Mouse (Mus musculus) adrenal gland, postnatal 14 days (tissue): ENCODE results near the gene Tmem178b. TPM values are rescaled to one million over a fixed set of nuclear protein-coding genes. Genes with fewer than 3 reads are reported as not detected.

Experiments
- DNase-seq: peaks from one replicate; pipeline ENCODE4 v3.0.0; 2021; ENCODE audit warnings: mixed read lengths
- total RNA-seq: library from RNA; stranded (reverse); gene quantifications from 2 replicates; pipeline ENCODE4 v1.2.3, GENCODE M21; 2021

Gene Tmem178b
- total RNA-seq, 1 experiment from 2014 or later: 14.8 TPM

GRCm38 (mm10) chr6:39917729-39918128 lies 44.7 kb downstream of the Tmem178b start:
- DNase-seq: no peak

DNA sequence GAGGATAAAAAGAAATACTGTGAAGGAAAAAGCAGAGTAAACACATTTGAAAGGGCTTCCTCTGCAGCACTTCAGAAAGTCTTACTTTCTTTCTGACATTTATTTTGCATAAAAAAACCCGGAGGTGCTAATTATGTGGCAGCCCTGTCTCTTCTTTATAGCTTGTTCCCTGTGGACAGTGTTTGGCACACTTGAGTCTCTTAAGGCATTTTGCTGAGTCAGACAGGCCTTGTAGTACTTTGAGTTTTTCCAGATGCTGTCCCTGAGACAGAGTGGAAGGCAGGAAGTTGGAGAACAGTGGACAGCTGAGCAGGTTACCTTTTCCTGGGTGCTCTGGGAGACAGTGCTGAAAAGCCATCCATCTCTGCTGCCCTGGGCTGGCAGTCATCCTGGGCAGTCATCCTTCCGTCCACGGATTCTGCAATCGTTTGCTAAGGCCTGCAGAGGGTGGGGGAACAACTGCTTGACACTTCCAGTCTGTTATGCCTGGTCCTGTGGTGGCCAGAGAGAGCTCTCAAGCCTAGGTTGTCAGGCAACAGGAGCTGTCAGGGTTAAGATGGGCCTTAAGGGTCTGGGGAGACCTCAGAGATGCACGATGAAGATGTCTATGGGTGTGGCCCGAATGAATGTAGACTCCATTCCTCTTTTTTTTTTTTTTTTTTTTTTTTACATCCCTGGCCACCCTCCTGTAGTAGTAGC lies 46.1 kb downstream of the Tmem178b start:
- DNase-seq: no peak

GRCm38 (mm10) chr6:39926442-39926841 lies 53.4 kb downstream of the Tmem178b start:
- DNase-seq: no peak

DNA sequence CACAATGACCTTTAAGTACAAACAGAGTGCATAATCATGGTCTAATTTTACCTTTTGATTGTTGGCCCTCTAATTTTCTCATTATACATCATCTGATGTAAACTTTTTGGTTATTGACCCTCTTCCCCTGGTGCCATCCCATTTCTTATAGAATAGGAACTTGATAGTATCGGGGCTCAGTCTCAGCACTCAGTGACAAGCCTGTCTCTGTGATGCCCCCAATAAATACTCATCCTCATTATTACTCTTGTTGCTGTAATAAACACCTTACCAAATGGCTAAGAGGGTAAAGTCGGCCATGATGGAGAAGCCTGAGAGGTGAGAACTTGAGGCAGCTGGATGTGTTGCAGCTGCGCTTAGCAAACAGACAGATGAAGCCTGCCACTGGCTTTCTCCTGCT lies 63.5 kb downstream of the Tmem178b start:
- no peak for DNase-seq

DNA sequence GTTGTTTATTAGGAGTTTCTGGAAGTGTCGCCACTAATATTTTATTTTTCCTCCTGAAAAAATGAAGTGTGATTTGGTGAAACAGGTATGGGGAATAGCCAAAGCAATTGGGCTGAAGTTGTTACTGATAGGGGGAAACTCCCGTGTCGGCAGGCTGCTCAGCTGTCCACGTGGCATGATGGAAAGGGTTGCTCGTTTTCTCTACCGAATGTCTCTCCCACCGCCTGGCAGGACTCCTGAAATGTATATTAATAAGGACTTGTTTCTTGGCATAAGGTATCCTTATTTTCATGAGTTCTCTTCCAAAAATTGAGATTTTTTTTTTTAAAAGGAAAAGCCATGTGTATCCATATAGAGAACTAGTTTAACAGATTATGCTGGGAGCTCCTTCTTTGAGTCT lies 67.8 kb downstream of the Tmem178b start:
- DNase-seq: no peak

GRCm38 (mm10) chr6:39944854-39945253 lies 71.8 kb downstream of the Tmem178b start:
- DNase-seq: peak; percentile 85

DNA sequence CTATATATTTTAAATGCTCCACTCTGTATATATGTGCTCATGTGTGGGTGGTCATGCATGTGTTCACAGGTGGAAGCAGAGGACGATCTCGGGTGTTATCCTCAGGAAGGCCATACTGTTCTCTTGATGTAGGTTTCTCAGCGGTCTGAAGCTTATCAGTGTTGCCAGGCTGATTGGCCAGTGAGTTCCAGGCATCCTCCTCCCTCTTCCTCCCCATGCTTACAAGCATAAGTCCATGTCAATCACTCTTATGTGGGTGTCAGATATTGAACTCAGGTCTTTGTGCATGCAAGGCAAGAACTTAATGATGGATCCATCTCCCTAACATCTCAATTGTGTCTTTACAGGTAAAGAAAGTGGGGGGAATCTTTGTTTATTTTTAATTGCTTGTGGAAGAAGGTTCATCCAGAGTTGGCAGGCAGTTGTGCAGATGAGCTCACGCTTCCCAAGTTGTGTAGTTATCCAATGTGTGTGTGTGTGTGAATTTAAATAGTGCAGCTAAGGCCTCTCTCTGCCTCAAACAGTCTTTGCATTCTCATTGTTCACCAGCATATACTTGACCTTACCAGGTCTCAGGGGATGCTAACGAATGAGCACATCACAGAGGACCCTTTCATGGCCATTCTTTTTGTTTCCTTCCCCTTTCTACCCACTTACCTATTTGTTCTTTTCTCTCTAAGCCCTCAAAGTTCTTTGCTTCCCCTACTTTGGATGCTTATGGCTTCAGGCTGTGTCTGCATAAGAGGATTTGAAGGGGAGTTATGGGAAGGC lies 72.8 kb downstream of the Tmem178b start:
- DNase-seq: no peak

DNA sequence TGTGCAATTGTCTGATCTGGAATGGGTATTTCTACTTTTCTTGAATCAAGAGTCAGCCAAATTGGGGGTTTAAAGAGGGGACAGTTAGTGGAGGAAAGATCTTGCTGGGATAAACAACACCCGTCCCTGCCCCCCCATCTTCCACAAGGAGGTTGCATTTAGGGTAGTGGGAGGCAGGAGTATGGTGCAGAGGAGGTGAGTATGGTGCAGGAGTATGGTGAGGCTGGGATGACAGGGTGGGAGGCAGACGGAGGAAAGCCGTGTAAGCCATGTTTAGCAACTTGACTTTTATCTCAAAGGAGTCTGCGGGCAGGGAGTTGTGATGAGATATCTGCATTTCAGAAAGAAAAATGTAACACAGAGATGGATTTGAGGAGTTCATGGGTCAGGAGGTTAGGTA lies 73.5 kb downstream of the Tmem178b start:
- no peak for DNase-seq

DNA sequence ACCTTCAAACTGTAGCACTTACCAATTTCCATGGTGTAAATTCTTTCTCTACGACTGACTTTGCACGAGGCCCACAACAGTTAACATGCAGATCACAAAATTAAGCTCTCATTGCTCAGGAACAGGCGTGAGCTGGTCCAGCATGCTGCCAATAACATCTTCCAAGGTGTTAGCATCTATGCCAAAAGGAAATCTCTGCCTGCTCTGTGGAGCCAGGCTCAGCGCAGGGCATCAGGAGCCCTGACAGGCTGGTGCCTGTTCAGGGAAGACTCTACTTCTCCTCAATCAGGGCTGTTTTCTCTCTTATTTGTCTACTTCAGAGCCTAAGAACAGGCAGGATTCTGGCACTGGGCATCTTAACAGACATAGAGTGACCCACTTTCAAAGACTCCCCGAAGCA lies 80.9 kb downstream of the Tmem178b start:
- DNase-seq: no peak

DNA sequence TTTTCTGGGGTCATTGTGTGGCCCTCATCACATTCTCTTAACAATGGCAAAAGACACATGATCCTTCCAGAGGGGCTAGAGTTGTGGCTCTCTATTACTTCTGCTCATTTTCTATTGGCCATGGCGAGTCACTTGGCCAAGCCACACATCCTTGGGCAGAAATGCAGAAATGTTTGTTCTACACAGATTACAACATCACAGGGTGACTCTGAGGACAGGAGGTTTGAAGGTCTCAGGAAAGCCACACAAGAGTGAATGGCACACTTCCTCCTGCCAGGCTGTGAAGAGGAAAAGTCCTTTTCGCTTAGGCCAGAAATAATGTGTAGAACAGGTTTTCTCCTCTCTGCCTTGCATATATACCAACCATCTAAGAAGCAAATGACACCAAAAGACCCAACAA lies 82.1 kb downstream of the Tmem178b start:
- peak; percentile 24 for DNase-seq

DNA sequence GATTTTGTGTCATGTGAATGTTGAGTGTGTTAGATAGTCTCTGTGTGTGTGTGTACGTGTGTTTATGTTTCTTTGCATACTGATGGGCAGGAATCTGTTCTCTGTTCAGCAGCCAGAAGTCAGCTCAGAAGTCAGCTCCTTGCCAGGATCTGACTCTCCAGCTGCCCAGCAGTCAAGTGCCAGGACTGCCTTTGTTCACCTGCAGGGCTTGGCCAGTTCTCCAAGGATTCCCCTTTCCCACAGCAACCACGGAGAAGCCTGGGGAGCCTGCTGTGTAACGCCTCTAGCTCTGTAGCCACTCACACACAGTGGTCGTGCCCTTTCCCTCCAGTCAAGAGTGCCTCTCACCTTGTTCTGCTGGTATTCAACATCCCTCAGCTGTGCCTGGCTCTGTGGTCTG lies 91.5 kb downstream of the Tmem178b start:
- DNase-seq: no peak

DNA sequence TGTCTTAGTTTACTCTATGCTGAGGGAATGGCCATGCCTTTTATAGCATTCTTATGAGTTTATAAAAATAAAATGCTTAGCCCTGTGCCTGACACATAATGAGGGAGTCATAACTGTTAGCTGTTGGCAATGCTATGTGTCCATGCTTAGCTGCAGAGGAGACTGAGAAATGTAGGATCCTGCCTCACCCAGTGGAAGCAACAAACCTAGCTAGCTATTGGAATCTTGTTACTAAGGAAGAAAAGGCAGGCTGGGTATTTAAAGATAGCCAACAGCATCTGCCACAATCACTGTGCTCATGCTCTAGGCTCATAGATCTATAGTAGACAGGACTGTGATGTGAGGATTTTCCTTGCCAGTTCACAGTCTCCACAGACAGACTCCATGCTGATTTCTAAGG lies 97.2 kb downstream of the Tmem178b start:
- DNase-seq: no peak

DNA sequence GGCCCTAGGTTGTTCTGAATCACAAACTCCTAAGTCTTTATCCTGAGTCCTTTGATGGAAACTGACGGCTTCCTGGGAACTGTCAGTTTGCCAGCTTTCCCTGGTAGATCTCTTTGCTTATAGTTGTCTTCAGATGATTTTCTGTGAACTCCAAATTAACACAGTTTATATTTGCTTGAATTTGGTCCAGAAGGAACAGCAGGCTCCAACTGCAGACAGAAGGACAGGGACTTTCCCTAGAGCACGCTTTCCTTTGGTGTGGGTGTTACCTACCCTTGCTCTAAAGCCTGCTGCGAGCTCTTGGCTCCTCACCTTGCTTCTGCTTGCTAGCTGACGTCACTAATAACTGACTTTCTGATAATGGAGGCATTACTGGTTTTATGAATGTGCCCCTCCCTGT lies 105.9 kb downstream of the Tmem178b start:
- DNase-seq: no peak

- no peak for DNase-seq
Observed at GRCm38 (mm10) chr6:39990772-39991171, 117.7 kb downstream of the Tmem178b start.

GRCm38 (mm10) chr6:39991922-39992321 lies 118.9 kb downstream of the Tmem178b start:
- DNase-seq: no peak

DNA sequence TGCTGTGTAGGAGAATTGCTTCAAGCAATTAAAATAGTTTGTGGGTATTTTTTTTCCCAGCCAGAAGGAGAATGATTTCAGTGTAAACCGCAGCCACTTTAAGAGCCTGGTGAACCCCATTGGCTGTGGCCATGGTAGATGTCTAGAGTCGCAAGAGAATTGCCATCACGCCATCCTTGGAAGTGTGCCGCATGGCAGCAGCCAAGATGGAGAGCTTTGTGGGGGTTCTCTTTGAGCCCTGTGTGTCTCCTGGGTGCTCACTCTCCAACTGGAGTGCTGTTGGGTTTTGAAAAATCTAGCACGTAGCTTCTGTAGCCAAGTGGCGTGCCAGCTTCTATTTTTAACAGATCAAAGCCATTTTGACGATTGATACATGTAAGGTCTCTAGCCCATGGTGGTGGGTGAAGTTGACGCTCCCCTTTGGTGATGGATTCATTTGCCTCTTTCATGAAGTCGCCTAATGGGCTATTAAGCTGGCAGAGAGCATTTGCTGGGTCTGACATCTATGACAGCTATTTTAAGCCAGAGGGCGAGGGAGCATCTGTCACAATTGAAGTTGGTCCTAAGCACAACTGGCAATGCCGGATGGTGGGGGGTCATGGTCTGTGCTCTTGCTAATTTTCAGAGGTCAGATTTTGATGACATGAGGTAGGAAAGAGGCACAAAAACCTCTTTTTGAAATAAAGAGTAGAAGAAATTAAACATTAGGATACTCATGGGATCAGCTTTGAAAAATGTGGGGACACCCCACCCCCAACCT lies 133.1 kb downstream of the Tmem178b start:
- no peak for DNase-seq

DNA sequence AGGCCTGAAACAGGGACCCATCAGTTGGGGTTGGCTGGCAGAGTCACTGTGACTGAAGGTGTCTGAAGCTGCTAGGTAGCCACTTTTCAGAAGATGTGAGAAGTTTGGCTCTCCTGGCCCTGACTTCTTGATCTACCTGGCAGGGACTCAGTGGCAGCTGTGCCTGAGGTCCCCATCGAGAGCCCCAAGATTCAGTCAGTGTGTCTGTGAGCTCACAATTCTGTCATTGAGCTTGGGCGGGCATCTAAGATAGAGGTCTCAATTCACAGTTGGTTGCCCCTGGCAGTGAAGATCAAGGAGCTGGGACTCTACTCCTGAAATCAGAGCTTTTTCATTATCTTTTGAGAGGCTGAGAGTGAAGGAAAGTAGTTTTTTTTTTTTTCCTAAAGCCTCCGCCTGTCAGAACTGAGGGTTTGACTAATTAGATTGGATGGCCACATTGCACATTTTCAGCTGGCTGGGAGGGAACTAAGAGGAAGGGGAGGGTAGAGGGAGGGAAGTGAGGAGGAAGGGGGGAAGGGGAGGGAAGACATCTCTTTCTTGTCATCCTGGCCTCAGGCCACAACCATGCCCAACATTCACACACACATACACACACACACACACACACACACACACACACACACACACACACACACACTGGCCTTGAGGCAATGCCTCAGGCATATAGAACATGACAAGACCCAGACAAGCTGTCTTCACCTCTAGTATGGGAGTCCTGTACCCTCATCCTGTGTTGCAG lies 135.3 kb downstream of the Tmem178b start:
- DNase-seq: no peak

GRCm38 (mm10) chr6:40009718-40010117 lies 136.6 kb downstream of the Tmem178b start:
- no peak for DNase-seq

GRCm38 (mm10) chr6:40011066-40011465 lies 138.0 kb downstream of the Tmem178b start:
- no peak for DNase-seq

- DNase-seq: peak; percentile 26
Observed at GRCm38 (mm10) chr6:40011609-40012008, 138.5 kb downstream of the Tmem178b start.

DNA sequence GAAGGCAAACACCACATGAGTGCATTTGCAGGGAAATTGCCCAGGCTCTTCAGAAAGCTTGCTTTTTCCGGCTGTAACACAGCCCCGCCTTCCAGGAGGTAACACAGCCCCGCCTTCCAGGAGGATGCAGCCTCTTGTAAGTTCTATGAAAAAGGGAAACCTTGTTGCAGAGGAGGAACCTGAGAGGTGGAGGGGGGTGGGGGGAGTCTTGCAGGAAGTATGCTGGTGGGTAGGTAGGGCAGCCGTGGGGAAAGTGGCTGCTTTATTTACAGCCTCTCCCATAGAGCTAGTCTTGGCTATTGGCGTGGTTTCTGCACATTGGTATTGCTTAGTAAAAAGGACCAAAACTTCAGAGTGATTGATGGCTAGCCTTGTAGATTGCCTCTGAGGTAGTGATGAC lies 140.3 kb downstream of the Tmem178b start:
- DNase-seq: no peak

DNA sequence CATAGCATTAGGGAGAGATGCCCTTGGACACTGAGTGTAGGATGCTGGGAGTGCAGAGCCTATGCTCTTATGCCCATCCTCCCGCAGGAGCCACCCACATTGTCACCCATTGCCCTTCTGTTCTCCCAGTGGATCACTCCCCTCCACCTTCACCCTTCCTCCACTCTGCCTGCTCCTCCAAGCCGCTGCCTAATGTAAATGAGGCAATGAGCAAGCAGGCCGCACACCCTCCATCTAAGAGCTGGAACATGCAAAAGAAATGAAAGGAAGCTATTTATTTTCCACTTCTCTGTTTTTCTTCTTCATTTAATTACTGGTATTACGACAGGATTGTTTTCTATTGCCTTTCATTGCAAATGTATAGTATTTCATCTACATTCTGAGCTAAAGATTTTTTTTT lies 142.1 kb downstream of the Tmem178b start:
- DNase-seq: no peak
